ENCODE assay signal across 15 mouse cellular contexts in genomic region chr7:143067469-143067868, GRCm38 (mm10). TPM values are rescaled to one million over a fixed set of nuclear protein-coding genes. Genes with fewer than 3 reads are reported as not detected.
A peak's percentile ranks its signal among the peaks of the same experiment; 100 is the strongest.
DNase-seq lines count a peak whose midpoint lies in the region; ATAC-seq and TF ChIP-seq lines count a peak whose summit lies in the region.
"Had no signal": no experiment of that assay in that cellular context is flagged by ENCODE, and none has a peak within 500 bp of the region (broad histone marks: within the 10 kb centered on the region; RNA-seq: fewer than 3 reads in every experiment).

No protein-coding gene starts in this region.

- 0 out of 2 replicates have a peak overlapping the region, but pooled peaks have one; percentile 94 for H3K27ac ChIP-seq in forebrain, embryonic 15.5 days (replicated peaks)
- no peak overlapping the region for H3K27ac ChIP-seq in forebrain, embryonic 16.5 days (ENCODE audit: low read length)
- peak overlapping the region; percentile 92 for H3K27ac ChIP-seq in midbrain, embryonic 10.5 days (replicated peaks)
- no peak overlapping the region for H3K27ac ChIP-seq in midbrain, embryonic 16.5 days (ENCODE audit: low read length)
- 0 out of 2 replicates have a peak overlapping the region, but pooled peaks have one; percentile 95 for H3K27ac ChIP-seq in limb, embryonic 14.5 days (replicated peaks; ENCODE audit: low read depth, low read length)

- 77% methylated on average over 2 of the region's 2 CpGs for WGBS in forebrain, embryonic 15.5 days
- 61% methylated on average over 2 of the region's 2 CpGs for WGBS in forebrain, embryonic 16.5 days
- 84% methylated on average over 2 of the region's 2 CpGs for WGBS in midbrain, embryonic 10.5 days
- WGBS in midbrain, embryonic 16.5 days: 71% methylated on average over 2 of the region's 2 CpGs
- 66% methylated on average over 2 of the region's 2 CpGs for WGBS in limb, embryonic 14.5 days

- peaks cover 46% of the 10 kb centered on the region for H3K36me3 ChIP-seq in forebrain, embryonic 15.5 days
- H3K36me3 ChIP-seq in forebrain, embryonic 16.5 days (ENCODE audit: control insufficient read depth, insufficient read depth): peaks cover 28% of the 10 kb centered on the region
- H3K36me3 ChIP-seq in midbrain, embryonic 10.5 days: peaks cover 71% of the 10 kb centered on the region
- H3K36me3 ChIP-seq in midbrain, embryonic 16.5 days (ENCODE audit: control insufficient read depth, insufficient read depth, low read length): peaks cover 37% of the 10 kb centered on the region
- H3K36me3 ChIP-seq in limb, embryonic 14.5 days (ENCODE audit: control insufficient read depth, insufficient read depth, low read length): peaks cover 68% of the 10 kb centered on the region

- no peaks in the 10 kb centered on the region for H3K9me3 ChIP-seq in forebrain, embryonic 15.5 days
- no peaks in the 10 kb centered on the region for H3K9me3 ChIP-seq in forebrain, embryonic 16.5 days (ENCODE audit: control insufficient read depth, low read length)
- no peaks in the 10 kb centered on the region for H3K9me3 ChIP-seq in midbrain, embryonic 10.5 days (replicated peaks)
- no peaks in the 10 kb centered on the region for H3K9me3 ChIP-seq in midbrain, embryonic 16.5 days (replicated peaks; ENCODE audit: control insufficient read depth, low read length, poor library complexity, severe bottlenecking)
- no peaks in the 10 kb centered on the region for H3K9me3 ChIP-seq in limb, embryonic 14.5 days (ENCODE audit: control insufficient read depth, low read length)

- TF ChIP-seq POLR2A in limb, embryonic 14.5 days (IDR thresholded peaks at IDR 0.05; ENCODE audit: borderline replicate concordance, extremely low read depth, insufficient read depth, insufficient read length): no peak

- no peak overlapping the region for H3K4me3 ChIP-seq in forebrain, embryonic 15.5 days
- no peak overlapping the region for H3K4me3 ChIP-seq in forebrain, embryonic 16.5 days (replicated peaks; ENCODE audit: low read length)
- H3K4me3 ChIP-seq in midbrain, embryonic 10.5 days: no peak overlapping the region
- H3K4me3 ChIP-seq in midbrain, embryonic 16.5 days (ENCODE audit: low read depth, low read length): no peak overlapping the region
- H3K4me3 ChIP-seq in limb, embryonic 14.5 days (replicated peaks; ENCODE audit: low read length): no peak overlapping the region

- no peak for DNase-seq in midbrain, embryonic 10.5 days (ENCODE audit: low spot score)
- DNase-seq in limb, embryonic 14.5 days (ENCODE audit: low spot score): no peak
- DNase-seq in layer of hippocampus, adult 11-12 months (ENCODE audit: low spot score): no peak
- DNase-seq in adrenal gland, adult 2 months: no peak
- DNase-seq: kidney, postnatal 25 days; lung, adult 2 months; spleen, adult 18-20 months had no signal

- H3K4me1 ChIP-seq in forebrain, embryonic 15.5 days: peaks cover 25% of the 10 kb centered on the region
- peaks cover 24% of the 10 kb centered on the region for H3K4me1 ChIP-seq in forebrain, embryonic 16.5 days (replicated peaks; ENCODE audit: control insufficient read depth, insufficient read depth, low read length)
- peaks cover 45% of the 10 kb centered on the region for H3K4me1 ChIP-seq in midbrain, embryonic 10.5 days
- peaks cover 22% of the 10 kb centered on the region for H3K4me1 ChIP-seq in midbrain, embryonic 16.5 days (ENCODE audit: control insufficient read depth, insufficient read depth, low read length)
- peaks cover 12% of the 10 kb centered on the region for H3K4me1 ChIP-seq in limb, embryonic 14.5 days (ENCODE audit: control insufficient read depth, insufficient read depth, low read length)

- H3K4me2 ChIP-seq in forebrain, embryonic 15.5 days (replicated peaks): no peak overlapping the region
- no peak overlapping the region for H3K4me2 ChIP-seq in forebrain, embryonic 16.5 days (ENCODE audit: low read length)
- no peak overlapping the region for H3K4me2 ChIP-seq in midbrain, embryonic 16.5 days (ENCODE audit: low read length)
- no peak overlapping the region for H3K4me2 ChIP-seq in limb, embryonic 14.5 days (replicated peaks; ENCODE audit: low read depth, low read length, severe bottlenecking)

- no peak for ATAC-seq in forebrain, embryonic 15.5 days (replicated peaks)
- ATAC-seq in forebrain, embryonic 16.5 days: no peak
- no peak for ATAC-seq in midbrain, embryonic 16.5 days
- ATAC-seq in limb, embryonic 14.5 days (ENCODE audit: low FRiP score, low read depth): no peak
- ATAC-seq: CD4-positive, CD25-positive, alpha-beta regulatory T cell, adult 4 months had no signal

- H3K9ac ChIP-seq in forebrain, embryonic 15.5 days (replicated peaks): no peak overlapping the region
- H3K9ac ChIP-seq in forebrain, embryonic 16.5 days (replicated peaks; ENCODE audit: low read depth, low read length): no peak overlapping the region
- no peak overlapping the region for H3K9ac ChIP-seq in midbrain, embryonic 16.5 days (ENCODE audit: low read depth, low read length)
- no peak overlapping the region for H3K9ac ChIP-seq in limb, embryonic 14.5 days (ENCODE audit: low read depth, low read length, severe bottlenecking)

- no peaks in the 10 kb centered on the region for H3K27me3 ChIP-seq in forebrain, embryonic 15.5 days
- H3K27me3 ChIP-seq in forebrain, embryonic 16.5 days (replicated peaks; ENCODE audit: control insufficient read depth, insufficient read depth, low read length): no peaks in the 10 kb centered on the region
- no peaks in the 10 kb centered on the region for H3K27me3 ChIP-seq in midbrain, embryonic 10.5 days (ENCODE audit: low read depth, poor library complexity, severe bottlenecking)
- no peaks in the 10 kb centered on the region for H3K27me3 ChIP-seq in midbrain, embryonic 16.5 days (ENCODE audit: control insufficient read depth, insufficient read depth, low read depth, low read length)
- no peaks in the 10 kb centered on the region for H3K27me3 ChIP-seq in limb, embryonic 14.5 days (ENCODE audit: control insufficient read depth, insufficient read depth, low read length)

RNA-seq across cellular contexts. Expression of gene Tssc4, which starts 1.6 kb away (rescaled TPM):
- 103 and 106 TPM in 2 replicates for polyA plus RNA-seq in forebrain, embryonic 15.5 days (2015; fragmentation: Nextera tagmentation; extraction: Ambion mirVana)
- polyA plus RNA-seq in forebrain, embryonic 16.5 days (2015; fragmentation: Nextera tagmentation; extraction: Ambion mirVana): 99.7 and 109 TPM in 2 replicates
- 136 and 142 TPM in 2 replicates for polyA plus RNA-seq in midbrain, embryonic 10.5 days (2016; fragmentation: Nextera tagmentation; extraction: Ambion mirVana)
- polyA plus RNA-seq in midbrain, embryonic 16.5 days (2015; fragmentation: Nextera tagmentation; extraction: Ambion mirVana): 90.6 and 90.7 TPM in 2 replicates
- polyA plus RNA-seq in limb, embryonic 14.5 days (2012; rRNA removed): 130 and 174 TPM in 2 replicates
- 65.0 and 67.0 TPM in 2 replicates for polyA plus RNA-seq in limb, embryonic 14.5 days (2014; fragmentation: Nextera tagmentation; extraction: Ambion mirVana)
- total RNA-seq in adrenal gland, adult 2 months (2021): 10 to 100 TPM; 23.3 to 30.9 TPM
- polyA plus RNA-seq in adrenal gland, adult 2 months (2012; rRNA removed): 120 and 142 TPM in 2 replicates

RNA-seq across cellular contexts. Expression of gene Cd81, which starts 14.9 kb away (rescaled TPM):
- 286 and 294 TPM in 2 replicates for polyA plus RNA-seq in forebrain, embryonic 15.5 days (2015; fragmentation: Nextera tagmentation; extraction: Ambion mirVana)
- polyA plus RNA-seq in forebrain, embryonic 16.5 days (2015; fragmentation: Nextera tagmentation; extraction: Ambion mirVana): 319 and 342 TPM in 2 replicates
- 267 and 279 TPM in 2 replicates for polyA plus RNA-seq in midbrain, embryonic 10.5 days (2016; fragmentation: Nextera tagmentation; extraction: Ambion mirVana)
- 364 and 411 TPM in 2 replicates for polyA plus RNA-seq in midbrain, embryonic 16.5 days (2015; fragmentation: Nextera tagmentation; extraction: Ambion mirVana)
- polyA plus RNA-seq in limb, embryonic 14.5 days (2012; rRNA removed): 456 and 528 TPM in 2 replicates
- 658 and 696 TPM in 2 replicates for polyA plus RNA-seq in limb, embryonic 14.5 days (2014; fragmentation: Nextera tagmentation; extraction: Ambion mirVana)
- 100 to 1,000 TPM; 693 to 716 TPM for total RNA-seq in adrenal gland, adult 2 months (2021)
- polyA plus RNA-seq in adrenal gland, adult 2 months (2012; rRNA removed): 3,024 and 3,201 TPM in 2 replicates

RNA-seq across cellular contexts. Expression of gene Trpm5, which starts 27.0 kb away (rescaled TPM):
- 1.2 and 1.3 TPM in 2 replicates for polyA plus RNA-seq in forebrain, embryonic 15.5 days (2015; fragmentation: Nextera tagmentation; extraction: Ambion mirVana)
- polyA plus RNA-seq in forebrain, embryonic 16.5 days (2015; fragmentation: Nextera tagmentation; extraction: Ambion mirVana): 1.1 and 1.2 TPM in 2 replicates
- 0.62 and 0.93 TPM in 2 replicates for polyA plus RNA-seq in midbrain, embryonic 10.5 days (2016; fragmentation: Nextera tagmentation; extraction: Ambion mirVana)
- 1.5 and 1.8 TPM in 2 replicates for polyA plus RNA-seq in midbrain, embryonic 16.5 days (2015; fragmentation: Nextera tagmentation; extraction: Ambion mirVana)
- 63.4 and 71.2 TPM in 2 replicates for polyA plus RNA-seq in limb, embryonic 14.5 days (2012; rRNA removed)
- polyA plus RNA-seq in limb, embryonic 14.5 days (2014; fragmentation: Nextera tagmentation; extraction: Ambion mirVana): 24.1 and 24.2 TPM in 2 replicates
- total RNA-seq in adrenal gland, adult 2 months (2021): under 1 TPM; 0.23 to 0.24 TPM
- 0.40 and 0.48 TPM in 2 replicates for polyA plus RNA-seq in adrenal gland, adult 2 months (2012; rRNA removed)
- total RNA-seq: gastrocnemius, adult 8-10 months; heart, postnatal 25 days; left cerebral cortex, adult 8-10 months had no signal
- polyA plus RNA-seq: CD4-positive, CD25-positive, alpha-beta regulatory T cell, adult 4 months; cortical plate, adult 2 months had no signal

RNA-seq across cellular contexts. Expression of gene Kcnq1, which starts 38.7 kb away (rescaled TPM):
- 0.81 and 1.4 TPM in 2 replicates for polyA plus RNA-seq in forebrain, embryonic 15.5 days (2015; fragmentation: Nextera tagmentation; extraction: Ambion mirVana)
- polyA plus RNA-seq in forebrain, embryonic 16.5 days (2015; fragmentation: Nextera tagmentation; extraction: Ambion mirVana): 1.0 and 1.1 TPM in 2 replicates
- polyA plus RNA-seq in midbrain, embryonic 10.5 days (2016; fragmentation: Nextera tagmentation; extraction: Ambion mirVana): 0.69 and 1.1 TPM in 2 replicates
- polyA plus RNA-seq in midbrain, embryonic 16.5 days (2015; fragmentation: Nextera tagmentation; extraction: Ambion mirVana): 1.1 and 2.2 TPM in 2 replicates
- polyA plus RNA-seq in limb, embryonic 14.5 days (2012; rRNA removed): 1.7 and 2.7 TPM in 2 replicates
- polyA plus RNA-seq in limb, embryonic 14.5 days (2014; fragmentation: Nextera tagmentation; extraction: Ambion mirVana): 1.3 and 1.5 TPM in 2 replicates
- 1 to 10 TPM; 1.9 to 4.1 TPM for total RNA-seq in adrenal gland, adult 2 months (2021)
- 14.2 and 17.2 TPM in 2 replicates for polyA plus RNA-seq in adrenal gland, adult 2 months (2012; rRNA removed)
- polyA plus RNA-seq: CD4-positive, CD25-positive, alpha-beta regulatory T cell, adult 4 months had no signal

Comparison
In these comparisons a context has a peak if more than half of its experiments do, and no peak if none do; other contexts are left out.
1. H3K27ac ChIP-seq: peak in forebrain, embryonic 15.5 days (single experiment), midbrain, embryonic 10.5 days (single experiment) and limb, embryonic 14.5 days (single experiment); none in forebrain, embryonic 16.5 days (single experiment) and midbrain, embryonic 16.5 days (single experiment).